Mouse (Mus musculus): ENCODE results near the gene Aamdc.

- no peak for TF ChIP-seq CTCF (conservative IDR thresholded peaks at IDR 0.05; ENCODE audit: low read length)
- no peak for TF ChIP-seq NANOG (IDR thresholded peaks at IDR 0.05; ENCODE audit: borderline replicate concordance, low read length)
Observed at GRCm38 (mm10) chr7:97536571-97536970, 42.7 kb downstream of the Aamdc start.
